Mouse (Mus musculus) thymus, adult 18-20 months (tissue): Measurements from ENCODE around the gene Micu1.

ENCODE experiments used
- DNase-seq, 2 experiments: peaks; one replicate each; pipeline ENCODE4 v3.0.0; 2022; ENCODE audit warnings: mixed read lengths in 2 of 2

Gene Micu1

DNA sequence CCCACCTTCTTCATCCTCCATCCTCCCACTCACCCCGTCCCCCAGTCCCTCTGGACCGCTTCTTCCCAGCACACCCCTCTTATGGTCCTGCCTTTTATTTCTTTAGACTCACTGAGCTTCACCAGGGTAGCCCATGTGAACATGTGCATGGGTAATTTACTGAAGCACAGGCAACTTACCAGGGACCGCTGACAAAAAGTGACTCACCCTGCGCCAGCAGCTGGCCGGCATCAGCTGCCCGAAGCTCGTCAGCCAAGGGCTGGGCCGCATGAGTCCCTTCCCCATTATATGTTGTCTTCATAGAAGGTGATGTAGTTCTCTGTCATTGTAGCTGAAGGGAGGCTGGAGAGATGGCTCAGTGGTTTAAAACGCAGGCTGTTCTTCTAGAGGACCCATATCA, 111.5 kb downstream of the Micu1 start:
- DNase-seq = no peak

DNA sequence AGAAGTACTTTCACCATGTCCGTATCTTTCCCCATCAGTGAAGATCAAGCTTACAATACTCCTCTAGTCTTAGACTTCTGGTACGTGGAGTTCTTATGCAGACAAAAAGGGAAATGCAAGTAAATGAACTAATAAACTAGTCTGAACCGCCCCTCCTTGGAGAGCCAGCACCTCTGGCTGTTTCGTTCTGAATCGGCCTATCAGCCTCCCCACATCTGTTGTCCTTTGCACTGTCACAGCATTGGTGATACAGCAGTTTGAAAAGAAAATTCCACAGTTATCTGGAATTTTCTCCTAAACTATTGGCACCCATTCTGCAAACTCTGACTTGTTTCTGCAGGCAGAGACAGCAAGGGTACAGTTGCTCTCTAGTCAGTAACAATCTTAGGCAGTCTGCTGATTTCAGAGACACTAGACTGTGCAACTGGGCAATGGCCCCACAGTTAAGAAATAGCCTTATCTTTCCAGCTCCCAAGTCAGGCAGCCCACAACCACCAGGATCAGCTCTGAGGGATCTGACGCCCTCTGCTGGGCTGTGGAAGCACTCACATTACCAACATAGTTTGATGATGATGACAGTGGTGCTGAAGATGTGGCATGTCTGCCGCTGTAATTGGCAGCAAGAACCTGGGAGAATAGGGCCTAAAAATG, 112.4 kb downstream of the Micu1 start:
- DNase-seq = no peak

DNA sequence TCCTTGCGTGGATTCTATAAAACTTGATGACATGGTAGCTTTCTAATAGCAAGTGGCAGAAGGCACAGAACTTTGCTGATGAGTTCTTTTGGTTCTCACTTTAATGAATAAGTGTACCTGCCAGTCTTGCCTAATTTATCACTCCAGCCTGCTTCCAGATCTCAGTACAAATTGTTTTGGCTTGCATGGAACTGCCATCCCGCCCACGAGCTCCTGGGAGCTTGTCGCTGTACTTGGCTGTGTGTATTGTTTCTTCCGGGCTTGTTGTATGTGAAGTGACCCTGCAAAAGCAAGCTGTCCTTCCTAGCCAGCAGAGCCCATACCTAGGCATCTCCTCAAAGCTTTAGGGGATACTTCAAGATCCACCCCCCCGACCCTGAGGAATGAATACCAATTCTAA, 114.3 kb downstream of the Micu1 start:
- DNase-seq = no peak

DNA sequence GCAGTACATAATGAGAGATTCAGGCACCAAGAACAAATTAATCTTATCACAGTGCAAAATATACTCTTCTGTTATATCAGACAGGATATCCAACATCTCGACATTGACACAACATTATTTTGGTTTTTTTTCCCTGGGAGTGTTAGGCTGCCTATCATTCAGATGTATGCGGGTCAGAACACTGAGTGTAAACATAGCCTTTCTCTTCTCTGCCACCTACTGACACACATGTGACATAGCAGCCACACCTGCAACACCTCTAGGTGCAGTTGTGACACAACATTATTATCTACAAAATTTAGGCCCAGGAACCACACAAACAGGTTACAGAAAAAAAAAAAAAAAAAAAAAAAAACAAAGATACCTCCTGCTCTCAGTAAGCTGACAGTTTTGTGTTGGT, 115.3 kb downstream of the Micu1 start:
- DNase-seq = no peak

DNA sequence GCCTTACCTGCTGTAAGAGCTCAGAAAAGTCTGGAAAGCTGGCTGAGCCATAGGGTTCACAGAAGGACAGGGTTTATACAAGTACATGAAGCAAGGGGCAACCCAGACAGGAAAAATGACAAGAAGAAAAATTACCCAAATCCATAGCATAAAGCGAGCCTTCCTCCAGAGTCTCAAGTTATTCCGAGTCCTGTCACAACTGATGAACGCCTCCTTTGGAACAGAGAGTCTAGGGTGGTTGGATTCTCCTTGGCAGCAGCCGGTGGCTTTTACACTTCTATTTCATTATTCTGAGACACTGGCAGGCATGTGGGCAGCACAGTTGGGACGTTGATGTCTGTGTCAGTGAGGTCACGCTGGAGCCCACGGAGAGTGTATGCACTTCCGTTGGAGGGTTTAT, 115.7 kb downstream of the Micu1 start:
- DNase-seq = no peak

DNA sequence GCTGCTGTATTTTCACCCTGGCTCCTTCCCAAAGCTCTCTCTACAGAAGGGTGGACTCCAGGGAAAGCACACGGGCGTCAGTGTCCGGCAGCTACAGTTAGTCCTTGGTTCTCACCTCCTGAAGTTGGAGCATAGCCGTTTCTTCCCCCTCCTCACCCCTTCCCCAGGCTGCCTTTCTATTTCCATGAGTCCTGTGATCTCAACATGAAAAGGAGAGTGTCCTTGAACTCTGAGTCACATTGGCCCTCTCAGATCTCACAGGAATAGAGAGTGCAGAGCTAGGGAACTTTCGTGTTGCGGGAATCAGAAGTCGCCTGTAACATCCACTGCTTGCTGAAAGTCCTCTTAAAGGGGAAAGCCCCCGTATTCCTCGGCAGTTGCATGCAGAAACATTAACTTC, 116.9 kb downstream of the Micu1 start:
- DNase-seq = no peak

DNA sequence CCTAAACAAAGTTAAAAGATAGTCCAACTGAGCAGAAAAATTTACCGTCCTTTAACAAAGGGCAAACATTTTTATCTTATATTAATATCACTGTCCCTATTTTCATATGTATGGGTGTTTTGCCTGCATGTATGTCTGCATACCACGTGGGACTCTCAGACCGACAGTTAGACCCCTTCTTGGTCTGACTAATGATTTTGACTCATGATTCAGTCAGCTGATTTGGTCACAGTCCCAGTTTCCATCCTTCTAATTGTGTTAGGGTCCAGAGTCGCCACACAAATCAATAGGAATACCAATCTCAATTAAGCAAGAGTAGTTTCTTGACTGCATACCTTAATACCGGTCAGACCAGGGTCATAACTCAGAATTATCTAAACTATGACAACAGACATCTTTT, 118.6 kb downstream of the Micu1 start:
- DNase-seq = no peak

DNA sequence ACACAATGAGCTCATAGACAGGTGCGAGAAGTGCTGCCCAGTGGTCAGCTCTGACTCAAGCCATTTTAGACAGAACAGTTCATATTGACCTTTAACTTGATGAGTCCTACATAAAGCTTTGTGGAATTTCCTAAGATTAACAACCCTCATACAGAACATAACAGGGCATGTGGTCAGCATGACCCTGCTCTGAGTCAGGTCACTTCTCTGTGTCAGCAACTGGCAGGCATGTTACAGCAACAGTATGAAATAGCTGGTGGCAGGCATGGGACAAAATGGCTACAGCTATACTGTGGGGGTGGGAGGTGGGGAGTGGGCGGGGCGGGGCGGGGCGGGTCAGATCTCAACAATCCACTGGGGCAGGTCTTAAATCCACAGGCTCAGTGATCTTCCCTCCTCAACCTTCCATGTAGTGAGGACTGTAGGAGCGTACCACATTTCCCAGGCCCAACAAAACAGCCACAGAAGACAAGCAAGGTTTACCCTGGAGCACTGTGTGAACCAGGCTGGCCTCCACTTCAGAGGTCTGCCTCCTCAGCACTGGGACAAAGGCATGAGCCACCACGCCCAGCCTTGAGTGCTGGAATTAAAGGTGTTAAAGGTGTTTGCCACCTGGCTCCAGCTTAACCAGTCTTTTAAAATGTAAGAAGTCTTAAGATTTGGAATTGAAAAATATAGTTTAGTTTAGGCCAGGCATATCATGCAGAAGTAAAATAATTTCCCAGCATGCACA, 119.2 kb downstream of the Micu1 start:
- DNase-seq = no peak

DNA sequence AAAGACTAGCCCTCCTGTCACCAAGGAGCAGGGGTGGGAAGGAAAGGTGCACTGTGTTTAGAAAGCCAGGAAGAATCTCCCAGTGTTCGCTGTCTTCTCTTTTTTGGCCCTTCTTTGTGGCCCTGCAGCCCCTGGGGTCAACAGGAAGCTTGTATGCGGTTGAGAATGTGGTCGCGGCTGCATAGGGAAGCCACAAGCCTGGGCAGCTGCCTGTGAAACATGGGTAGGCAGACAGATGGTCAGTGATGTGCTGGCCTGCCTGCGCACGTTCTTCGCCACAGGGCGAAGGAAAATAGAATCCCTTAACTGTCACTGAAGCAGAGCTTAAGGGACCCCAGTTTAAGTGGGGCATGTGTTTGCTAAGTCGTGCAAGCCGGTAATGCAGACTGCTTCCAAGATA, 120.6 kb downstream of the Micu1 start:
- no peak for DNase-seq

DNA sequence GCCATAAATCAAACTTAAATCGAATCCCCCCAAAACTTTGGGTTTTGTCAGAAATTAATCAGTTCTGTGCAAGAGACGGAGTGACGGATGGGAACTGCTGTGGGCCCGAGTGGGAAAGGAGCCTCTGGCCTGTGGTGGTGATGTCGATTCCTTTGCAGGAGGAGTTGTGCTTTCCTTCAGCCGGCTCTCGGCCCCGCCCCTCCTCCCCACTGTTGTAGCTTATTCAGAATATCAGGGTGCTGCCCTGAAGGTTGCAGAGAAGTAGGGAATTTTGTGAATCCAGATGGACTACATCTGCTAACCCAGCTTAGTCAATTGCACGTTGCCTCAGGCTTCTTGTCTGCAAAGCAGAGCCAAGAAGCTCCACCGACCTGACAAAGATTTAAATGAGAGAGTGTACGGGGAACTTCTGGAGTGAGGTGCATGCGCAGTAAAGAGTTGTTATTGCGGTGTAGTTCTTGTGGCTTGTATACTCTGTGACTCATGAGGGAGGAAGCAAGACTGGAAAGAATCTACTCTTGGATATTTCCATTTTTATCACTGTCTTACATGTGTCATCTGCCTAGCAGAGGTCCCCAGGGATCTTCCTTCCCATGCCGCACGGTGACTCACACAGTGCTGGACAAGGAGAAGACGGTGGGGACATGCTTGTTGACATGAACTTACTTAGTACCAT, 123.0 kb downstream of the Micu1 start:
- no peak for DNase-seq

DNA sequence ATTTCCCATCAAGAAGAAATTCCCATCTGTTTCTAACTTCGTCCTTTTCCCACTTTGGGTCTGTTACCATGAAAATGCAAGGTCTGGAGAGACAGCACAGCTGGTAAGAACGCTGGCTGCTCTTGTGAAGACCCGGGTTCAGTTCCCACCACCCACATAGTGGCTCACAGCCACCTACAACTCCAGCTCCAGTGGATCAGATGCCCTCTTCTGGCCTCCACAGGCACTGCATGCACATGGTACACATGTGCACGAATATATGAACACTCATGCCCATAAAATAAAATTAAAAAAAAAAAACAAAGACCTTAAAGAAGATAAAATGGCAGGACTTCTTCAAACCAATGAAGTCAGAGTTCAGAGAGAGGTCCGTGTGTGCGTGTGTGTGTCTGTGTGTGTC, 127.6 kb downstream of the Micu1 start:
- DNase-seq = no peak

DNA sequence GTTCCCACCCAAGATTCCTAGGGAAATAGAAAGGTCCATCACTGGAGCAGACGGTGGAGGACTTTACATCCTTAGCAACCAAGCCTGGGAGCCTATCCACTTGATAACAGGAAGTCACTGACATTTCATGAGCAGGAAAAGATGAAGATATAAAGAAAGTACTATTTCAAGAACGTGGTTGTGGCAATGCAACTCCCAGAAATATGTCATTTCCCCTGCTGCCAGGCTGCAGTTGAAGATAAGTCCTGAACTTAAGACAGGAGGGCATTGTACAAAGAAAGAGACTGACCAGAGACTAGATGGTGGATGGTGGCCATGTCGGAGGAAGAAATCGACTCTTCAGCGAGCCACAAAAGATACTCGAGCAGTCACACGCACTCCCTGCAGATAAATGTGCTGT, 129.7 kb downstream of the Micu1 start:
- no peak for DNase-seq

DNA sequence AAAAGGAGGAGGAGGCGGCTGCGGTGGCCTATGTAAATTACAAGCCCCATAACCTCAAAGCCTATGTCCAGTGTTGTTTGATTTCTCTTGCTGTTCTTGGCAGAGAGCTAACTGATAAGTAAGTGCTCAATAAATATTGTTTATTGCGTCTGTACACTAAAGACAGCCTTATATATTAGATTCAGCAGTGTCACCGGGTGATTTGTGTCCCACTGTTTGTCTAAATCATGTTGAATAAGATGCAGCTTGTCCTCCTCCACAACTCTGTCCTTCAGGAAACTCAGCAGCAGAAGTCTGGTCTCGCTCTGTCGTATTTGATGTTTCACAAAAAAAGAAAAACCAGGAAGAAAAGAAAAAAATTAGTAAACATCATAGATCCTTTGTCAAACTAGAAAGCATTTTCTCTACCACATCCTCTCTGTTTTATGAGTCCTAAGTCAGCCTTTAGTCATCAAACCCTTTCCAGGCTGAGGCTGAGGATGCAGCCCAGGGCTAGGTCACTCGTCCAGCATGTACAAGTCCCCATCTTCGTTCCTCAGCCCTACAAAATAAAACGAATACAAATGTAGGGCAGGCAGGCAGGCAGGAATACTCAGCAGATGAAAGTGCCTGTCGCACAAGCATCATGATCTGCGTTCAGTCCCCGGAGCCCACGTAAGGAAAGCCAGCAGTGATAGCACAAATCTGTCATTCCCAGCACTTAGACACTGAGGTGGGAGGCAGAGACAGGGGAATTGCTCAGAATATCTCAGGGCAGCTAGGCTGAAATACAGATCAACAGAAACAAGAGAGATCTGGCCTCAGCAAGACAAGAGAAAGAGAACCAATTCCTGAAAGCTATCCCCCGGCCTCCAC, 133.3 kb downstream of the Micu1 start:
- DNase-seq = no peak

DNA sequence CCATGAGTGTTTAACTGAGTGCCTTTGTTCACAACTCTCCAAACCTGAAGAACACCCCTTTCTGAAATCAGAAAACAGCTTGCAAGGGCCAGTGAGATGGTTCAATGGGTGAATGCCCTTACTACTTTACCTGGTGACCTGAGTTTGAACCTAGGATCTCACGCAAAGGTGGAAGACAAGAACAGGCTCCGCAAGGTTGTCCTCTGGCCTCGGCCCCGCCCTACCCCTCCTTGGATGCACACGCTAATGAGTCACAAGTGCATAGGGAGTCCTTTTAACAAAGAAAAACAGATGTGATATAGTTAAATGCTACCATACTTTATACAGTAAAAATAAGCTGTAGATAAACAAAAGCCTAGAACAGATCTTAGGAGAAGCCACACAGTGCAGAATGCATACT, 135.2 kb downstream of the Micu1 start:
- DNase-seq = no peak

DNA sequence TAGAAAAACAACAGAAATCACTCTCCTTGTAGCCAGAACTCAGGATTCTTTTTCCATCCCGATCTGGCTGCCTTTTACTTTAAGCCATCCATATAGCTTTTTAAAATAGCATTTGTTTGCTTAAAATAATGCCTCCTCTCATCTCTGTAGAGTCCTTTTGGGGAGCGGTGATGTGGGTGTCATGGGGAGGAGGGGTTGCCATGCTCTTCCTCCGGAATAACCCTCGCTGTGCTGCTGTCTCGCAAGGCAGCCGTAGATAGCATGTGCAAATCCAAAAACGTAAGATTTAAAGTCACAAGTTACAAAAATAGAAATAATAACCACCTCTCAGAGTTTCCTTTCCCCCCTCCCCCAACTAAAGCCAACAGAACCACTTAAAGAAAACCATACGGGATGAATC, 139.2 kb downstream of the Micu1 start:
- no peak for DNase-seq

DNA sequence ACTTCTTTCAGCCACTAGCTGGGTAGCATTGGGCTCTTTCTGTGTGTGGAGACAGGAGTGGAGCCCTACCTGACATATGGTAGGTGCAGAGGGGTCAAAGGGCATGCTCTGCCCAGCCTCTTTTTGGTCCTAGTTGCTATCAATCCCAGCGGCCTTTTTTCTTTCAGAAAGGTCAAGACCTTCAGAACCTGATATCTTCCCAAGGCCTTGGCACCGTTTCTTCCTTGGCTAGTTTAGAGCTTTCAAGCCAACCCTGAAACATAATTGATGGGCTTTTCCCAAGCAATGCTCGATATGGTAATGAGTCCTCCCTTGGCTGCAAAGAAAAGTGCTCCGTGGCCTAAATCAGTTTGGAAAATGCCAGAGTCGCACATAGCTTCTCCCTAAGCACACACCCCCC, 140.8 kb downstream of the Micu1 start:
- no peak for DNase-seq

DNA sequence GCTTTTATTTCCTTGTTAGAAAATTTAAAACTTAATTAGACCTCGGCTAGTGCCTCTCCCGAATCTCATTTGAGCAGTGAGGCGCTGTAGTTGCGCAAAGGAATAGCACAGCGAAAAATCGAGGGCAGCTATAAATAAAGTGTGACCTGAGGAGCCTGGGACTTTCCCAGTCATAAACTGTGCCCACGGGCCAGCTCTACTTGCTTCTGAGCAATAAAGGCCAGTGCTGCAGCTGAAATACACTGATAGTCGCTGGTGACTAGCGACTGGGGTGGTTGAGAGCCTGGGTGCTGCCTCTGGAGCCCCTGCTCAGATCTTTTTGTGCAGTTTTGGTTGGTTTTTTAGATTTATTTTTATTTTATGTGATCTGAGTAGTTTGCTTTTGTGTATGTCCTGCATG, 142.4 kb downstream of the Micu1 start:
- DNase-seq = no peak

DNA sequence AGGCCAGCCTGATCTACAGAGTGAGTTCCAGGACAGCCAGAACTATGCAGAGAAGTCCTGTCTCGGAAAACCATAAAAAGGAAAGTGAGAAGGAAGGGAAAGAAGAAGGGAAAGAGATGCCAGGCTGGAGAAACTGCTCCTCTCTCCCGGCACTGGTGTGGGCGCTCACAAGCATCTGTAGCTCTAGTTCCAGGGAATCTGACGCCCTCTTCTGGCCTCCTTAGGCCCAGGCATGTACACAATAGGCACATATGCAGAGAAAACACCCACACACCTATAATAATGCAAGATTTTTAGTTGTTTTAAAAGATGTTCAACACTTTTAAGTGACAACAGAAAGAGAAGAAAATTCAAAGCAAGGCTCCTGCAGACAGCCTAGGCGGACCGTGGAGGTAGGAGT, 144.1 kb downstream of the Micu1 start:
- no peak for DNase-seq

DNA sequence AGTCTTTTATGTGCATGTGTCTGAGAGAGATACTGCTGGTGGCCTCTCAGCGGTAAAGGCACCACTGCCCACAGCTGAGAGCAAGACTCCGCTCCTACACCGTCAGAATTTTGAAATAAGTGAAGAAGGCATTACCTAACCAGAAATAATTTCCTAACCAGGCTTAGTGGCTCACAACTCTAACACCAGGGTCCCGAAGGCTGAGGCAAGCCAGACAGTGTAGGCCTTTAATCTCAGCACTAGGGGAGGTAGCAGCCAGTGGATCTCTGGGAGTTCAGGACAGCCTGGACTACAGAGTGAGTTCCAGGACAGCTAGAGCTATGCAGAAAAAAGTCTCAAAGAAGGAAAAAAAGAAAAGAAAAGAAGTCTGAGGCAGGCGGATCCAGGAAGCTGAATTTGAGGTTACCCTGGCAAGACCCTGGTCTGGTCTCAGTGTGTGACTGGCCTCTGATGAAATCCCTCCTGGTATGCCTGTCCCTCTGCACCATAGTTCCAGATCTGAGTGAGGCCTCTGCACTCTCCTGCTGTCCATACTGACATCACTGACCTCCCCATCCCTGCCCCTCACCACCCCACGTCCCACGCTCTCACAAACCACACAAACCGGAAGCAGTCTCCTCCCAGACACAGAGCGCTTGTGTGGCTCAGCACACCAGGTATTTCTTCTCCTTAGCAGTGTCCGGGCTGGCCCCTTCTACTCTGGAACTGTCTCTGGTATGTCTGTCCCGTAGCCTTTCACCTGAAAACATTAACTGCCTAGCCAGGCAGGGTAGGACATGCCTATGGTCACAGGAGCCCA, 146.0 kb downstream of the Micu1 start:
- no peak for DNase-seq

DNA sequence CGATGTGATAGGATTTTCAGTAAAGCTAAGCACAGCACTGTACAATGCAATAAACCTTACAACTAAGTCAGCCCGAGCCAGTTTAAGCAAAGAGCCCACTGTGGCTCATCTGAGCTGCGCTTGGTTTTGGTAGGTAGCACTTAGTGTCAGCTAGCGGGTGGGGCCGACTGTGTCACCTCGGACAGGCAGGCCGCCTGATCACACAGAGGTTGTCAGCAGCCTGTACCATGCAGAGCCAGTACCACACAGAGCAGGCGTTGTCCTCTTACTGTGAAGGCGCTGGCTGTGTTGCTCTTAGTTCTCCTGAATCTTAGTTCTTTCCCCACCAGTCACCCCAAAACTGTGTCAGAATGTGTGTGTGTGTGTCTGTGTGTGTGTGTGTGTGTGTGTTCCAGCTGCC, 146.7 kb downstream of the Micu1 start:
- no peak for DNase-seq

DNA sequence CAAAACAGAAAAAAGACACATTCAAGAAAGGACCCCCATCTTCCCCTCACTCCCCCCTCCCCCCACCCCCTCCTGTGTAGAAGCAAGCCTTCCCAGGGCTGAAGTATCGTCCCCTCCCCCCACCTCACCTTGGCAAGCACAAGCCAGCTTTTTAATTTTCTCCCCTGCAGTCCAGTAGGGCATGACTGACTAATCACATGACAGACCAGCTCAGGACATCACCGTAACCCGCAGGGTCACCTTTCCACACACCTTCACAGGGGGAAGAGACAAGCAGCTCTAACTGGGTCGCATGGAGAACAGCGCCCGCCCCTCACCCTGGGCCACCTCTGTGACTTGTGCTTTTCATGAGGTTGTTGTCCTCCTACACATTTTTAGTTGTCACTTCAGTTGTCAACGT, 147.1 kb downstream of the Micu1 start:
- no peak for DNase-seq

DNA sequence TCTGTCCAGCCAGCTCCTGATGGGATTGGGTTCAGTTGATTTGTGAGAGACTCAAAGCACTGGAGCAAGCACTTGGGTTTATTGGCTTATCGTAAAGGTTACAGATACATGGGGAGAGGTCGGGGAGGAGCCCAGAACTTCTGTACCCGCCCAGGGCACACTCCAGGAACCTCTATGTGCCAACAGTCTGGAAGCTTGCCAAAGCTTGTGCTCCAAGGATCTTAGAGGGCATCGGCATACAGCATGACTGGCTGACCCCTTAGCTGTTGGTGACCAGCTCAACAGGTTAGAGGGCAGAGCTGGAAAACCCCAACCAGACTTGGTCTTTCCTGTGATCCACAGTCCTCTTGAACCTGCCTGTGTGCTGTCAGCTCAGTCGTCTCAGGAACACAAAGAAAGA, 154.9 kb downstream of the Micu1 start:
- no peak for DNase-seq

DNA sequence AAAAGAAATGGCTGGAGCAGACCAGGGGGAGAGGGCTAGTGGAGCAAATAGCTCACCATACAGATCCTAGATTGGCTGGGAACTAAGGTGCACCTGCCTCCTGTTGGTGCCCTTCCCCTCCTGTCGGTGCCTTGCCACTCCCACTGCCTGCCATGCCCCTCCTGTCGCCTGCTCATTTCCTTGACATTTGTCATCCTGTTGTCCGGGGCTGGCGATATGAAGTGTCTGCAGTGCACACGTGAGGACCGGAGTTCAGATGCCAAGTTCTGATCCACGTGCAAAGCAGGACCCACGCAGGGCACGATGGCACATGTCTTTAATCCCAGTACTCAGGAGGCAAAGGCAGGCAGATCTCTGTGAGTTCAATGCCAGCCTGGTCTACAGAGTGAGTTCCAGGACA, 158.4 kb downstream of the Micu1 start:
- DNase-seq = no peak
